Mouse (Mus musculus): ENCODE data around the gene Swt1.
"Not testable (repeated sequence)": the region's sequence is repeated elsewhere in the genome, so short reads cannot be mapped to it uniquely, and the experiment has no call there.

Swt1 gene

DNA sequence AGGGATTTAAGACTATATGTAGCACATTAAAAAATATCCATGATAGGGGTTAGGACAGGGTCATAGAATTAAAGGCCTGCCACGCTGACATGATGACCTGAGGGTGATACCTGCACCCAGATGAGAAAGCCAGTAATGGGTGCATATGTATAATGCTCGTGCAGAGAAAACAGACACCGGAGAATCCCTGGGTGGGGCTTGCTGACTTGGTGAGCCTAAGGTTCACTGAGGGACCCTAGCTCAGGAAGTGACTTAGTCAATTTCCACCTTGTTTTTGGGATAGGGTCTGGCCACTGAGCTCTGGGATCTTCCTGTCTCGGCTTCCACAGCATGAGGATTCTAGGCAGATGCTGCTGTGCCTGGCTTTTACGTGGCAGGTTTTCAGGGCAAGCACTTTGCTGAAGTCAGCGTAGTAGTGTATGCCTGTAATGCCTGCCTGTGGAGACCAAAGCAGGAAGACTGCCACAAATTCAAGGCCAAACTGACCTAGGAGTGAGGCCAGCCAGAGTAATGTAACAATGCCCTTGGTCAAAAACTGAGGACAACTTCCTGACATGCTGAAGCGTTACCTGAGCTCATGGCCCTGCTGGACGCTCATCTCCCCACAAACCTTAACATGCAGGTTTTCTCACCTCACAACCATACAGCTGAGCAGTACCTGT, 61.2 kb downstream of the Swt1 start:
- DNase-seq (ENCODE audit: low spot score in 2 of 2) = no peak

DNA sequence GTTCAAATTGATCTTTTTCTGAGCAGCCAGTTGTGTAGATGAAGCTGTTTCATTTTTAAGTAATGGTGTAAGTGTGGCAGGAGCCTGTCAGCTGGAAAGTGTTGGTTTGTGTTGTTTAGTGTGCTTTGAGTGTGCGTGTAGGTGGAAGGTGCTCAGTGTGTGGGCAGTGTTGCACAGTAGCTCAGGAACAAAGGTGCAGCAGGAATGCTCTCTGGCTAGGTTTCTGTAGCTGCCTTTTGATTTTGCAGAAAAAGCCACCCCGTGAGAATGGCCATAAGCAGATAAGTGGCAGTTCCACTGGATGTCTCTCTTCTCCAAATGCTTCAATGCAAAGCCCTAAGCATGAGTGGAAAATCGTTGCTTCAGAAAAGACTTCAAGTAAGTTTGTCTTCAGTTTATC, 68.9 kb downstream of the Swt1 start:
- peak in 1 of 2 experiments; percentile 28 for DNase-seq (ENCODE audit: low spot score in 2 of 2)

DNA sequence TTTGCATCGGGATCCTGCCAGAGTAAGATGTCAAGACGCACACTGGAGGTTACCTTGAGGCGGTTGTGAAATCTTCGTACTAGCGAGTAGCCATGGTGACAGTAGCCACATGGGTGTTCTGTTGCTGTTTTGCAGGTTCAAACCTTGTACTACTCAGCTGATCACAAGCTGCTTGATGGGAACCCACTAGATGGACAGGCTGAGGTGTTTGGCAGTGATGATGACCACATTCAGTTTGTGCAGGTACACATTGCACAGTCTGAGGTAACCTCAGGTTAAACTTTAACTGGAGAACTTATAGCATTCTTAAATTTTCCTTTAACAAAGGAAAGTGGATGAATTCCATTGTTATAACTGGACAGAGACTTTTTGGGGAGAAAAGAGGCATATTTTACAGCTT, 72.3 kb downstream of the Swt1 start:
- no peak for DNase-seq (ENCODE audit: low spot score in 2 of 2)

DNA sequence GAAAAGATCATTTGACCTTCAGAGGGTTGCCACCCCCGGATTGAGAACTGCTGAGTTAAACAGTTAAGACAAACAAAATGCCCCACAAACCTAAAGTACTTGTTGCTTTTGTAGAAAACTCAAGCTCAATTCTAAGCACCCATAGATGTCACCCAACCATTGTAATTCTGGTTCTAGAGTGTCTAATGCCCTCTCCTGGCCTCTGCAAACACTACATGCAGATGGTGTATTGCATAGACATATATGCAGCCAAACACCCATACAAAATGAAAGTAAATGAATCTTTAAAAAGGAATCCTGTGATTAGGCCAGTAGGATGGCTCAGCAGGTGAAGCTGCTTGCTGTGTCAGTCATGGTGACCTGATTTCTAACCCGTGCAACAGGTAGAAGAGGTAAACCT, 75.3 kb downstream of the Swt1 start:
- peak in 1 of 2 experiments; percentile 28 for DNase-seq (ENCODE audit: low spot score in 2 of 2)

DNA sequence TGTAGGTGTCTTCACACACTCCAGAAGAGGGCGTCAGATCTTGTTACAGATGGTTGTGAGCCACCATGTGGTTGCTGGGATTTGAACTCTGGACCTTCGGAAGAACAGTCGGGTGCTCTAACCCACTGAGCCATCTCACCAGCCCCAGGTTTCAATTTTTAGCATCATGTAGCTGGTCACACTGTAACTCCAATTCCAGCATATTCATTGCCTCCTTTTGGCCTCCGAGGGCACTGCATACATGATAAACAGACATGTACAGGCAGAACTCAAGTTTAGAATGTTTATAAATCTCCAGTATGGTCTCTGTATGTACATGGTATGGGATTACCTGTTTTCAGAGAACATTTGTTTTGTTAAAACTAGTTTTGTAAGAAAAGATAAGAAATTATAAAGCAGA, 80.0 kb downstream of the Swt1 start:
- not testable (repeated sequence) for DNase-seq (ENCODE audit: low spot score in 2 of 2)

DNA sequence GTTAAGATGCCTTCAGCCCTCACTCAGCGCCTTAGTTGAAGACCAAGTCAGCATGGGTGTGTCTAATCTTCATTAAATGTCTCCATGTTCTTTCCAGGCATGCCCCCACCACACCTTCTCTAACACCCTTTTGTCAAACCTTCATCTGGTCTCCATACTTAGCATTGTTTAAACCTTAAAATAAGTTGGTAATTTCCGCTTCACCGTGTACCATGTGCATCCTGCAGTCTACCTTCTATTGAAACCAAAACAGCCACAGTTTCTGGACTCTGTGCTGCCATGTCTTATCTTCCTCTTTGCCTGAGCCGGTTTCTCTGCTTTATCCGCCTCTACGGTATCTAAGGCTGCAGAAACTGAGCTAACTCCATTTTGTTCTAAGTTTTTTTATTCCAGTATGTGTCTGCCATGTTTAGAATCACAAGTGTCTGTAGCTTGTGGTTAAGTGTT, 81.6 kb downstream of the Swt1 start:
- no peak for DNase-seq (ENCODE audit: low spot score in 2 of 2)

DNA sequence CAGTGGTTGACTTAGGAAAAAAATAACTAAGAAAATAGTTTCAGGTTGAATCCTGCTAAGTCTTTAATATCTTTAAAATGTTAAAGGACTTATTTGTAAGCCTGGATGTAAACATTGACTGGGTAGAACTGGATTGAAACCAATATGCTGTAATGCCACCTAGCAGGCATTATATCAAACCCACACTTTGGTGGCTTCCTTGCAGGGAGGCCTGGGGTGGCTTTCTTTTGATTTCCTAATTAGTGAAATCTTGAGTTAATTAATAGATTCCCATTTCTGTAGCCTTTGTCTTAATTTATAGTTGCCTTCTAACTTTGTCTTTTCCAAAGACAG, 82.4 kb downstream of the Swt1 start:
- no peak for DNase-seq (ENCODE audit: low spot score in 2 of 2)

DNA sequence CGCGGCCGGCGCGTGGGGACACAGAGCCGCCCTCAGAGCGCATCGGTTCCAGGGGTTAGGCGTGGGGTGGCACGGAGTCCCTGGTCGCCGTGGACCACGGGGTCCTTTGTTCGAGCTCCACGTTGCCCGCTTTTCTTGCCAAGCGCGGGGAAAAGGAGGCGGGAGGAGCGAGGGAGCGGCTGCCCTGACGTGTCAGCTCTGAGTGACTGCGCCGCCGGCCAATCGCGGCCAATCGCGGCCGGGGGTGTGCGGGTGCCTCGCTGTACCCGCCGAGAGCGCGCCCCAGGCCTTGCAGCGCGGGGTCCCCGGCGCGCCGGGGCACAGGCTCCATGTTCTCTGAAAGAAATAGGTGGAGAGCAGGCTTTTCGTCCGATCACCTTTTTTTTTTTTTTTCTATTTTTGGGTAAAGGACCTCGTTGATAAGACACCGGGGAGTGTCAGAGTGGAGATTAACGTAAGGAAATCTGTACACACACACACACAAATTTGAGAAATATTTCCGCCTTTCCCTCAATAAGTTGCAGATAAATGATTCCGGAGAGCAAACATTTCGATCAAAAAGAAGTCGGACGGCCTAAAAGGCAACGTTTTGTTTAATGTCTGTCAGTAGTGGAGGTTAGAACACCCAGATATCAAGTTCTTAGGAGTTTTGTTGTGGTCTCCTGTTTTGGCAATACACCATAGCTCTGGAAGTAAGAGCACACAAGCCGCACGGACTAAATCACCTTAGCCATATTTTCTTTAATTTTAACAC, 83.0 kb downstream of the Swt1 start:
- peak; percentile 97 to 98 for DNase-seq (ENCODE audit: low spot score in 2 of 2)

DNA sequence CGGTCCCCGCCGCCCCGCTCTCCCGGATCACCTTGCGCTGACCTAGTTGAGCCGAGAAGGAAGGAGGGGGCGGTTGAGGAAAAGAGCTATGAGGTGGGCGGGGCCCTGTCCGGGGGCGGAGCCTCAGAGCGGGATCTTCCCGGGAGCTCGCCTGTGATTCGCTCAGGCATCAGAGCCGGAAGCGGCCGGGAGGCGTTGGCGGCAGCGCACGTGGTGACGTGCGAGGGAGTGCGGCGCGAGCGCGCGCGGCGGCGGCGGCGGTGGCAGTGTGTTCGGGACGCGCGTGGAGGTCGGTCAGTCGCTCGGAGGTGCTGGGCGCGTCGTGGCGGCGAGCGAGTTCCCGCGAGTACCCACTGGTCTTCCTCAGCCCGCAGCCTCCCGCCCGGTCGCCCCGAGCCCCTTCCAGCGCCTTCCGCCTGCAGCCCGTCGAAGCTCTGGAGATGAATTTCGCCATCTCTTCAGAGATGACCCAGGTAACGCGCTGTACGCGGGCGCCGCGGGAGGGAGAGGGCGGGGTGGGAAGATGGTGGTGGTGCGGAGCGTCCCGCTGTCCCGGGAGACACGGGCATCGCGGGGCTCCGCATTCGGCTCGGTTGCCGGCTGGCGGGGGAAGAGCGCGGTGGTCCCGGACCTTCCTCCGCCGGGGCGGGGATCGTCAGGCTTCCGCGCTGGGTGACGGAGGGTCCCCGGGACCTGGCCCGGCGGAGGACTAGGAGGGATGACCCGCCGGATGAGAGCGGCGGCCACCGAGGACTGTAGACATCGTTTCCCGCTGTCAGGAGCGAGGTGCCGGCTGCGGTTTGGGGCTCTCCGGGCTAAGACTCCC, 83.8 kb downstream of the Swt1 start, which contains the start of gene Ivns1abp:
Gene Ivns1abp (plus strand): TSS at position 195 of the 826 bp plus-strand sequence.
- peak; percentile 96 to 97 for DNase-seq (ENCODE audit: low spot score in 2 of 2)

DNA sequence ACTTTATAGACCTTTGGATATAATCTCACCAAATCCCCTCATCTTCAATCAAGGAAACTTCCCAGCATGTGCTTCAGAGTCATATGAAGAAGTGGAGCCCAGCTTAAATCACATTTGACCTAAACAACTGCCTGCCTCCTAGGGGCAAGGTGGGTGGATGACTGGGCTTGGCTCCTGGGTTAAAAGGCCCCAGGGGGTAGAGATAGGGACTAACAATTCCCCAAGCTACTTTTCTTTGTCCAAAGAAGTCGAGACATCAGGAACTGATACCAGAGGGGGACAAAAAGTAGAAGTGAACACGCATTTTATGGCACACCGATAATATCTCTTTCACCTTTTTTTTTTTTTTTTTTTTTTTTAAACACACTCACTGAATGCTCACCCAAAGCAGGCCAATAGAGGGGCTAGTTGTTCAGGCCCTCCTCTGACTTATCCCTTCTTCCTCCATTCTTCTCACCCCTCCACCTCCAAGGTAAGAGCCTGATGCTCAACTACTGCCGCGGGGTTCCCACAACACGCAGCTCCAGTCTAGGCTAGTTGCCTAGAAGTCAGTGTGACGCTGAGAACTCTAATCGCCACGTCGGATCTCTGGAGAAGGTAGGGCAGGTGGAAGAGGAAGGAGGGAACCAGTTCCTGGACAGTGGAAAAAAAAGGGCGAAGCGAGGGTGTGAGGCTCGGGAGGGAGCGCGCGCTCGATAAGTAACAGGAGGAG, 84.5 kb downstream of the Swt1 start:
- no peak for DNase-seq (ENCODE audit: low spot score in 2 of 2)

DNA sequence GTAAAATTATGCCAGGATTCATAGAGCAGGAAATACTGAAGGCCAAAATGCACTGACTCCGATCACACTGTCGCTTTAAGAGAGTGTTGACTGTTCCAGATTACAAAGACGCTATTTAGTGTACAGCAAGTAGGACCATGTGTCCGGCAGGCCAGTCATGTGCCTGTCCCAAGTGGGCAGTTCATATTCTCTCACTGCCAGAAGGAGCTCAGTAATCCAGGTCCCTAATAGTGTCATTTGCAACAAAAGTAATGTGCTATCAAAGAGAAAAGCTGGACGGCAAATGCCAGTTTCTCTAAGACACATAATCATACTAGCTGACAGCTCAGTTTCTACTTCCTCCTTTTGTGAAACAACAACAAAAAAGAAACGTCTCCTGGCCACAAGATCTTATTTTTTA, 85.3 kb downstream of the Swt1 start:
- peak in 1 of 2 experiments; percentile 28 for DNase-seq (ENCODE audit: low spot score in 2 of 2)

DNA sequence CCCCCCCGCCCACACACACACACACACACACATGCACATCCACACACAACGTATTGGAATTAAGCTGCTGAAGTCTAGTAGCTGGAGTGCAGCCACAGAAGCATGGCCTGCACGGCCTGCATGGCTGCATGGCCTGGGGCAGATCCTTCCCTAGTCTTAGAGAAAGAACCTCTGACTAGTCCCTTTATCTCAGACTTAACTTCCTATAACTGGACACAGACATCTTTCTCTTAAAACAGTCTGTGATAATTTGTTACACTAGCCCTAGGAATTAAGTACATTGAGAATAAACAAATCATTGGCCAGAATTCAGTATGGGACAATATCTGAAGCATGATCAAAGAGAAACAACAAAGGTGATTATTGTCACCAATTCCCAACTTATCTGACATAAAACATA, 85.9 kb downstream of the Swt1 start:
- DNase-seq (ENCODE audit: low spot score in 2 of 2) = no peak

DNA sequence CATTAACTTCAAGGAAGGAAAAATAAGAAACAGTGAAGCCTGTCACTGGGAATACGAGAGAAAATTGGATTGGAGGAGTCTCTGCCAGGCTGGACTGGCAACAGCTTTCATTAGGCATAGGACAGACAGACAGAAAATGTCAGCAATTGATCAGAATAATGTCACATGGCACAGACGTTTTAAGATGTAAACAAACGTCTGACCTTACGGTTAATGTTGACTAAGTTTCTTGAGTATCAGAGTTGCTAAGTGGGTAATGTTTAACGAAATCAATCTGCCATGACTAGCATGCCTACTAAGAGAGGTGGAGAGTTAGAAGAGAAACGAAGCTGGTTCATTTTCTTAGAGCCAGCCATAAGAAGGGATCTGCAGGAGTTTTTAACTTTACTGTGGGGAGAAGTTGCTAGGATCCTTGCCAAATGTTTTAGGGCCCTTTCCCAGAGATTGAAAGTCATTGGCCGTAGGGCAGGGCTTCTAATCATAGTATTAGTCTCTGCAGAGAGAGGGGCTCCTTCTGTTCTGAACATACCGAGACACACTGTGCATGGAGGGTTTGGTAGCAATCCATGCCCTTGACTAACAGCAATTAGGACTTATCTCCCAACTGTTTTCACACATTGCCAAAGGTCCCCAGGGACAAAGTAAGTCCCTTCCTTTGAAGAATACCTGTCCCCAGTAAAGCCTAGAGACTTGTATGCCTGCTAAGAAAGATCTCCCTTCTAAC, 86.8 kb downstream of the Swt1 start:
- no peak for DNase-seq (ENCODE audit: low spot score in 2 of 2)

DNA sequence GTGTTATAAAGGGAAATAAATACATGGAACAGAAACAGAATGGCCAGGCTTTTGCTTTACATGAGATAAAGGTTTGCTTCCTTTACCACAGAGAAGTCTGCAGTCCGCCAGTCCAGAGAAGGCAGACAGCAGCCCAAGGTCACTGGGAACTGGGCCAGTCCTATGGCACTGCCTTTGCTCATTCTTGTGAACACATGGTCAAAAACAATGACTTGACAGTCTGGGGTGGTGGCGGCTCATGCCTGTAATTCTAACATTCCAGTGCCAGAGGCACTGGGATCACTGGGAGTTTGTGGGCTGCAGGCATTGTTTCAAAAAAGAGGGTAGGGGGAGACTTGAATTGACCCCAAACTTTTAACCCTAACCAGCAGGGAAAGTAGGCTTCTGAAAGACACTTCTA, 89.3 kb downstream of the Swt1 start:
- no peak for DNase-seq (ENCODE audit: low spot score in 2 of 2)

DNA sequence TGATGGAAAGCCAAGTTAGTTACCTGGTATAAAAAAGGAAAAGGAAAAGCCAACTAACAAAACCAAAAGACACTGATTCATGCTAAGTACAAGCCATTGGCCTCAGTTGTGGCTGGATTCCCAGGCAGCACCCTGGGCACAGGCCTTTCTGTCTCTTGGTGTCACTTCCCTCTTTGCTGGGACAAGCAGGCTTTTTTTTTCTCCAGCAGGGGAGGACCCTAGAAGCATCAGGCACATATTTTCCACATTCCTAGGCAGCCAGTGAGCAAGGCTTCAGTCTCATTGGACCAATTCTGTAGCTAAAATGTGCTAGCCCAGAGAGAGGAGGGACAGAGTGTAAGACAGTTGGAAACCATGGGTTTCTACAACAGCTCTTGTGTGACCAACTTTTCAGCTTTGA, 90.0 kb downstream of the Swt1 start:
- DNase-seq (ENCODE audit: low spot score in 2 of 2) = no peak

DNA sequence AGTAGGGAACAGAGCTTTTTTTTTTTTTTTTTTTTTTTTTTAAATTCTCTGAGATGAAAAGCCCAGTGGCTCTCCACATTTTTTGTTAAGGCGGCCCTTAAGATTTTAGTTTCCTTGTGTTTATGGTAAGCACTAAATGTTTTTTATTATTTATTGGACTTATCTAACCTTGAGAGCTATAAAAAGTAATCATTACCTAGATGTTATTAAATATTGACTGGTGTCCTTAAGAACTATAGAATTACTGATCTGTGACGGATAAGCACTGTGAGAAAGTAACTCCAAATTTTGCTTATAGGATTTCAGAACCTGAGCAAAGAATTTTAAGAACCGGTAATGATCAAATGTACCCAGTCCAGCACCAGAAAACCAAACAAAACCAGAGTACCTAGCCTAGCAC, 95.4 kb downstream of the Swt1 start:
- no peak for DNase-seq (ENCODE audit: low spot score in 2 of 2)

DNA sequence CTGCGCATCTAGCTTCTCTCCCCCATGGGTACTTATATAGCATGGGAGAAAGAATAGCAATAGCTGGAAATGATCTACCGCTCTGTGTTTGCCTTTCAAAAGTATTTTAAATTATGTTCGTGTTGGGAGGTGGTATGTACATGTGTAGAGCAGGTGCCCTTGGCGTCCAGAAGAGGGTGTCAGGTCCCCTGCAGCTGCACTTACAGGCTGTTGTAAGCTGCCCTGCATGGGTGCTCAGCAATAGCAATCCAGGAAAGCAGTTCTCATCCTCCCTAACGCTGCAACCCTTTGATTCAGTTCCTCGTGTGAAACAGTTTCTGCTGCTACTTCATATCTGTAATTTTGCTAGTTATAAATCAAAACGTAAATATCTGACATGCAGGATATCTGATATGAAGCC, 98.7 kb downstream of the Swt1 start:
- no peak for DNase-seq (ENCODE audit: low spot score in 2 of 2)

DNA sequence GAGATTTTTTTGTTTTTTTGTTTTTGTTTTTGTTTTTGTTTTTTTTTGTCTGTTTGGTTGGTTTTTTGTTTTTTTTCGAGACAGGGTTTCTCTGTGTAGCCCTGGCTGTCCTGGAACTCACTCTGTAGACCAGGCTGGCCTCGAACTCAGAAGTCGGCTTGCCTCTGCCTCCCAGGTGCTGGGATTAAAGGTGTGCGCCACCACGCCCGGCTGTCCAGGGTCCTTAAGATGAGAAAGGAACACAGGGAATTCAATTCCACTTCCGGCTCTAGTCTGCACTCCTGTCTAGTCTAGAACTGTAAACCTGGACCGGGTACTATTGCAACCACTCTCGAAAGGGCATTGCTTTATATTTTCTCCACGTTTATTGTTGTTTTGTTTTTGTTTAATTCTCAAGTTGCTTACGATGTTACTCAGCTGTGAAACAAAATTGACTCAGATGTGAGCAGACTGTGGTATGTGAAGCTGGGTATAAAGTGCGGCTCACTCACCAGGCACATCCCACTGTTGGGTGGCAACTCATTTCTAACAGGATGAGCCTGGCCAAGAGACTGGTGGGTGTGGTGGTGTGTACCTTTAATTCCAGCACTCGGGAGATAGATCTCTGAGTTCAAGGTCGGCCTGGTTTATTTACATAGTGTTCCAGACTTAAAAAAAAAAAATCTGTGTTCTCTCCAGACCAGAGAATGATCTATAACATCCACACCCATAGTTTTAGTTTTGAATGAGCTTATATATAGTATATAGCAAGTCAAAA, 99.7 kb downstream of the Swt1 start:
- no peak for DNase-seq (ENCODE audit: low spot score in 2 of 2)

DNA sequence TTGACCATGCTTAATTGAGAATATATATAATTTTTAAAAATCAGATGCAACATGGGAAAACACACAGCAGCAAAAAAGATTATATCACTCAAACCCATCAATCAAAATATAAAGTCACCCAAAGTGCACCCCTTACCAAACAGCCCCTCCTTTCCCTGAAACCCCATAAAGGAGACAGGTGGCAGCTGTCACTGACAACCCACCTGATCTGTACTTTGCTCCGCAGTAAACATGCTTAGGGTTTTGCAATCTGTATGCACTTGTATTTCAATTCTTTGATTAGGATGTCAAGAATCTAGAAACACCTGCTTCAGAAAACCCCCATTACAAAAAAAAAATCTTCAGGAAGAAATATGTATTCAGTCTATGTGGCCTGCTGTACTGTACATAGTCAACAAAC, 102.9 kb downstream of the Swt1 start:
- DNase-seq (ENCODE audit: low spot score in 2 of 2) = no peak

DNA sequence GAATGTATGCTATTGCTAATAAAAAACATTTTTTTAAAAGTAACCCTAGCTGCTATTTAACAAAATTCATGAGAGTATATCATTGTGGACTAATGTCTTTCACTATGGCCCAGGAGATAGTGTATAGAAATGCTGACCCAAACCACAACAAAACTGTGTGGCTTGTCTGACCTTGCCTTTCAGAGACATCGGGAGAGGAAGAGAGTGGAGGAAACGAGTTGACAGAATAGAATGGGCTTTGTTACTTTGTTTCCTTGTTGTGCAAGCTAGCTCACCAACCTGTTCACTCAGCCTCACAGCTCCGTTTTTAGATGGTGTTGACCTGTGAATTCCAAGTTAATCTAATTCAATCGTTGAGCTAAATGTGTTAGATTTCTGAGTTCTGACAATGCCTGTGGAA, 107.8 kb downstream of the Swt1 start:
- DNase-seq (ENCODE audit: low spot score in 2 of 2) = no peak

DNA sequence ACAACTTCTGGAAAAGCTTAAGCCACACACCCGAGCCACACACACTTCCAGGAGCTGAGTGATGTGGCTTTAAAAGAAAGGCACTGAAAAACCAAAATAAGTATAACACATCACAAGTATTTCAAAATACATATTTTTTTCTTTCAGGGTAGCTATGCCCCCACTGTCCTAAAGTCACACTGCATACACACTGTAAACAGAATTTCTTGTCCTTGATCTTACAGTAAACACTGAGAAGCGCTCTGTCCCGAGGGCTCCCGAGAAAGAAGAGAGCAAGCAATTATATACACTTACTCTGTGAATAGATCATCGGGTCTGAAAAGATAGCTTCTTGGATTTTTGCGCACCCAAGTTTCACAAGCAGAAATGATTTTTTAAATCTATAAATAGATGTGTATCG, 109.0 kb downstream of the Swt1 start:
- no peak for DNase-seq (ENCODE audit: low spot score in 2 of 2)

Data from right cerebral cortex, adult 2 months (tissue).